ENCODE assay signal across 24 mouse cellular contexts in the genomic region with DNA sequence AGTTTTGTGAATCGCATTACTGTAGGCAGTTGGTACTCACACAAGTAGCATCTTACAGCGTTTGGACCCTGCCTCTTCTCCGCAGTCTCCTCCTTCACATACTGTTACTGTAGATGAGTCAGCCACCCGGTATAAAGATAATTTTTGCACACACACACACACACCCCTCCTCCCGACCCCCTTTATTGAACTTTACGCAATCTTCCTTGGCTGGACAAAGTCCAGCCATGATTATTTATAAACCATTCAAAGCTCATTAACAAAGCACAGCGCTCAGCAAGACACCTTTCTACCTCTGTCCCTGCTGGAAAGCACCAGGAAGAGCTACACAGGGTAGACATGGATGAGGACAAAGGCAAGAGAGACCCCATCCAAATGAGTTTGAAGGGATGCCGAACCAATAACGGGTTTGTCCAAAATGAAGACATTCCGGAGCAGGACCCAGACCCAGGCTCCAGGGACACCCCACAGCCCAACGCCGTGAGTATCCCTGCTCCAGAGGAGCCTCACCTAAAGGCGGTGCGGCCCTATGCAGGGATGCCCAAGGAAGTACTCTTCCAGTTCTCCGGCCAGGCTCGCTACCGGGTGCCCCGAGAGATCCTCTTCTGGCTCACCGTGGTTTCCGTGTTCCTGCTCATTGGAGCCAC. TPM values are rescaled to one million over a fixed set of nuclear protein-coding genes. Genes with fewer than 3 reads are reported as not detected.
DNase-seq lines count a peak whose midpoint lies in the region; ATAC-seq lines count a peak whose summit lies in the region.
"Had no signal": no experiment of that assay in that cellular context is flagged by ENCODE, and none has a peak within 500 bp of the region (broad histone marks: within the 10 kb centered on the region; RNA-seq: fewer than 3 reads in every experiment).

A gene (plus strand): TSS at position 284 of the 647 bp plus-strand sequence.

- H3K9ac ChIP-seq in liver, embryonic 11.5 days (ENCODE audit: low read depth, low read length) = no peak within 1 kb of the TSS
- H3K9ac ChIP-seq in liver, embryonic 12.5 days = no peak within 1 kb of the TSS
- no peak within 1 kb of the TSS for H3K9ac ChIP-seq in stomach, embryonic 16.5 days (ENCODE audit: low read length)
- H3K9ac ChIP-seq: embryonic facial prominence, embryonic 12.5 days; heart, embryonic 12.5 days; hindbrain, embryonic 14.5 days; liver, embryonic 13.5 days; neural tube, embryonic 12.5 days had no signal

- DNase-seq in liver, embryonic 11.5 days (ENCODE audit: low spot score) = peak; percentile 30
- DNase-seq in kidney, adult 8-10 months = peak; percentile 63 to 77
- DNase-seq in kidney, postnatal 25 days = peak; percentile 55 to 57
- DNase-seq in MN1 (ENCODE audit: low spot score) = no peak
- DNase-seq in gastrocnemius, postnatal 14 days = no peak
- no peak for DNase-seq in Muller cell, postnatal 12 days (ENCODE audit: inconsistent ontology term)
- DNase-seq: adrenal gland, adult 2 months; cerebellum, adult 8-10 months; liver, embryonic 13.5 days; right cerebral cortex, adult 18-20 months; thymus, adult 2 months had no signal

- ATAC-seq in liver, embryonic 11.5 days (replicated peaks; ENCODE audit: low FRiP score) = no peak
- ATAC-seq in liver, embryonic 12.5 days = no peak
- ATAC-seq in stomach, embryonic 16.5 days (ENCODE audit: insufficient read depth, low FRiP score) = peak; percentile 38; the same call in 1 of the 2 replicates
- ATAC-seq: forebrain, embryonic 14.5 days had no signal

- no peak within 1 kb of the TSS for H3K27ac ChIP-seq in liver, embryonic 11.5 days (ENCODE audit: low read depth, low read length)
- no peak within 1 kb of the TSS for H3K27ac ChIP-seq in liver, embryonic 12.5 days
- no peak within 1 kb of the TSS for H3K27ac ChIP-seq in stomach, embryonic 16.5 days (ENCODE audit: low read length)
- H3K27ac ChIP-seq: embryonic facial prominence, embryonic 12.5 days; hindbrain, embryonic 14.5 days; liver, embryonic 13.5 days; macrophage; midbrain, embryonic 10.5 days; neural tube, embryonic 12.5 days had no signal

- H3K4me1 ChIP-seq in liver, embryonic 11.5 days (replicated peaks; ENCODE audit: control insufficient read depth, insufficient read depth, low read length) = no peaks in the 10 kb centered on the region
- H3K4me1 ChIP-seq in liver, embryonic 12.5 days = no peaks in the 10 kb centered on the region; the same call in 1 of the 2 replicates
- peaks cover 2% of the 10 kb centered on the region; the same call in 1 of the 2 replicates for H3K4me1 ChIP-seq in stomach, embryonic 16.5 days (ENCODE audit: control insufficient read depth, insufficient read depth, low read length)
- H3K4me1 ChIP-seq: neural tube, embryonic 12.5 days had no signal

- no peaks in the 10 kb centered on the region for H3K9me3 ChIP-seq in liver, embryonic 11.5 days (ENCODE audit: control insufficient read depth, low read length)
- H3K9me3 ChIP-seq in liver, embryonic 12.5 days (replicated peaks) = no peaks in the 10 kb centered on the region
- H3K9me3 ChIP-seq in stomach, embryonic 16.5 days (replicated peaks; ENCODE audit: control insufficient read depth, low read length) = no peaks in the 10 kb centered on the region
- H3K9me3 ChIP-seq: embryonic facial prominence, embryonic 12.5 days; heart, embryonic 12.5 days; liver, embryonic 13.5 days; midbrain, embryonic 10.5 days; neural tube, embryonic 12.5 days had no signal

- no peaks in the 10 kb centered on the region for H3K36me3 ChIP-seq in liver, embryonic 11.5 days (ENCODE audit: control insufficient read depth, insufficient read depth, low read length)
- H3K36me3 ChIP-seq in liver, embryonic 12.5 days = peaks cover 19% of the 10 kb centered on the region
- H3K36me3 ChIP-seq in stomach, embryonic 16.5 days (ENCODE audit: control insufficient read depth, insufficient read depth, low read length) = no peaks in the 10 kb centered on the region
- H3K36me3 ChIP-seq: embryonic facial prominence, embryonic 12.5 days; heart, embryonic 12.5 days; liver, embryonic 13.5 days; neural tube, embryonic 12.5 days had no signal

- no peak within 1 kb of the TSS for H3K4me2 ChIP-seq in liver, embryonic 11.5 days
- H3K4me2 ChIP-seq in liver, embryonic 12.5 days = no peak within 1 kb of the TSS
- no peak within 1 kb of the TSS for H3K4me2 ChIP-seq in stomach, embryonic 16.5 days (ENCODE audit: low read depth, low read length)
- H3K4me2 ChIP-seq: embryonic facial prominence, embryonic 12.5 days; heart, embryonic 12.5 days; hindbrain, embryonic 14.5 days; liver, embryonic 13.5 days; neural tube, embryonic 12.5 days had no signal

- no peaks in the 10 kb centered on the region for H3K27me3 ChIP-seq in liver, embryonic 11.5 days (replicated peaks; ENCODE audit: control insufficient read depth, insufficient read depth, low read length)
- peaks cover 4% of the 10 kb centered on the region for H3K27me3 ChIP-seq in liver, embryonic 12.5 days (replicated peaks)
- no peaks in the 10 kb centered on the region for H3K27me3 ChIP-seq in stomach, embryonic 16.5 days (ENCODE audit: control insufficient read depth, insufficient read depth, low read length)
- H3K27me3 ChIP-seq: embryonic facial prominence, embryonic 12.5 days; heart, embryonic 12.5 days; liver, embryonic 13.5 days; neural tube, embryonic 12.5 days had no signal

- intact Hi-C loops in gastrocnemius, postnatal 14 days (cut with DNase I; ENCODE audit: low total_unique reads) = no loop called here

- H3K4me3 ChIP-seq in liver, embryonic 11.5 days (ENCODE audit: low read depth, low read length) = no peak within 1 kb of the TSS
- no peak within 1 kb of the TSS for H3K4me3 ChIP-seq in liver, embryonic 12.5 days
- no peak within 1 kb of the TSS for H3K4me3 ChIP-seq in stomach, embryonic 16.5 days (replicated peaks; ENCODE audit: low read length)
- H3K4me3 ChIP-seq: embryonic facial prominence, embryonic 12.5 days; erythroblast, embryonic 14.5 days; heart, embryonic 12.5 days; liver, embryonic 13.5 days; midbrain, embryonic 10.5 days; neural tube, embryonic 12.5 days had no signal

- 87% methylated on average over 20 of the region's 20 CpGs for WGBS in liver, embryonic 11.5 days
- 79% methylated on average over 20 of the region's 20 CpGs for WGBS in liver, embryonic 12.5 days (ENCODE audit: insufficient replicate concordance)
- 84% methylated on average over 20 of the region's 20 CpGs for WGBS in stomach, embryonic 16.5 days

RNA-seq across cellular contexts. Expression of the gene that starts here (rescaled TPM):
- polyA plus RNA-seq in liver, embryonic 11.5 days (2014; fragmentation: Nextera tagmentation; extraction: Ambion mirVana) = 0.27 and 0.49 TPM in 2 replicates
- polyA plus RNA-seq in liver, embryonic 12.5 days (2016; fragmentation: Nextera tagmentation; extraction: Ambion mirVana) = 0.32 and 0.41 TPM in 2 replicates
- 8.7 and 10.6 TPM in 2 replicates for polyA plus RNA-seq in stomach, embryonic 16.5 days (2015; fragmentation: Nextera tagmentation; extraction: Ambion mirVana)
- not detected for total RNA-seq in gastrocnemius, postnatal 14 days (2021)
- total RNA-seq: heart, postnatal 25 days; monocyte, adult 5-6 weeks had no signal
- polyA plus RNA-seq: erythroblast, embryonic 14.5 days; heart, embryonic 12.5 days; lung, embryonic 16.5 days; macrophage had no signal

Comparison
In these comparisons a context has a peak if more than half of its experiments do, and no peak if none do; other contexts are left out.
1. Peak in DNase-seq in liver, embryonic 11.5 days; RNA of the gene not detected or under 1 TPM.
2. DNase-seq: peak in kidney, adult 8-10 months (2 of 2) and kidney, postnatal 25 days (2 of 2); none in MN1 (single experiment), gastrocnemius, postnatal 14 days (single experiment) and Muller cell, postnatal 12 days (single experiment).